Mouse (Mus musculus) A20 (cell line): ENCODE results near the gene Acbd6.

Source experiments
- DNase-seq: peaks from one replicate; pipeline ENCODE4 v3.0.0-alpha.2; 2011; ENCODE audit warnings: low read depth, low spot score

The Acbd6 gene

GRCm38 (mm10) chr1:155724301-155724700 lies 166.4 kb downstream of the Acbd6 start:
- DNase-seq, result no peak

- no peak for DNase-seq
These were observed 168.0 kb downstream of the Acbd6 start for GRCm38 (mm10) chr1:155725876-155726275.

- no peak for DNase-seq
These were observed 169.9 kb downstream of the Acbd6 start for GRCm38 (mm10) chr1:155727830-155728229.

GRCm38 (mm10) chr1:155729113-155729795 lies 171.3 kb downstream of the Acbd6 start:
- DNase-seq, result no peak

GRCm38 (mm10) chr1:155731156-155731555 lies 173.2 kb downstream of the Acbd6 start:
- peak; percentile 35 for DNase-seq

GRCm38 (mm10) chr1:155736096-155736825 lies 178.3 kb downstream of the Acbd6 start:
- no peak for DNase-seq

GRCm38 (mm10) chr1:155737017-155737808 lies 179.3 kb downstream of the Acbd6 start:
- peak; percentile 13 for DNase-seq

GRCm38 (mm10) chr1:155737809-155738383 lies 180.0 kb downstream of the Acbd6 start:
- DNase-seq, result no peak
